Mouse (Mus musculus) midbrain, embryonic 12.5 days (tissue): ENCODE measurements around the gene Cbfa2t3. TPM values are rescaled to one million over a fixed set of nuclear protein-coding genes. Genes with fewer than 3 reads are reported as not detected.
A peak's percentile ranks its signal among the peaks of the same experiment; 100 is the strongest.

Experiments
- ATAC-seq: fragments of 200-750 bp; cut with Nextera tagmentation; 2 replicates; pipeline ENCODE4 v1.8.0; 2017; ENCODE audit warnings: low read depth, moderate TSS enrichment, moderate library complexity; ENCODE audit not compliant: low FRiP score
- H3K27ac ChIP-seq: fragments of 300-500 bp; sonication (generic); replicated peaks from 2 replicates; pipeline ENCODE4 v1.5.1; 2016; ENCODE audit warnings: mild to moderate bottlenecking
- H3K27me3 ChIP-seq: fragments of 300-500 bp; sonication (generic); 2 replicates; pipeline ENCODE4 v1.6.1; 2016; ENCODE audit warnings: mild to moderate bottlenecking
- H3K36me3 ChIP-seq: fragments of 300-500 bp; sonication (generic); 2 replicates; pipeline ENCODE4 v1.6.1; 2016
- H3K4me1 ChIP-seq: fragments of 300-500 bp; sonication (generic); 2 replicates; pipeline ENCODE4 v1.6.1; 2016
- H3K4me2 ChIP-seq: fragments of 300-500 bp; sonication (generic); replicated peaks from 2 replicates; pipeline ENCODE4 v1.6.1; 2016; ENCODE audit warnings: mild to moderate bottlenecking, moderate library complexity
- H3K4me3 ChIP-seq: fragments of 300-500 bp; sonication (generic); 2 replicates; pipeline ENCODE4 v1.5.1; 2016; ENCODE audit warnings: mild to moderate bottlenecking
- H3K9ac ChIP-seq: fragments of 300-500 bp; sonication (generic); replicated peaks from 2 replicates; pipeline ENCODE4 v1.6.1; 2016; ENCODE audit warnings: mild to moderate bottlenecking, moderate library complexity
- H3K9me3 ChIP-seq: fragments of 300-500 bp; sonication (generic); 2 replicates; pipeline ENCODE4 v1.6.1; 2016; ENCODE audit warnings: mild to moderate bottlenecking
- WGBS: fragments of 180-500 bp; shearing (Covaris S2); methylation state at CpG from one replicate; pipeline ENCODE4 v1.1.7; 2016; 5-methylcytosine and 5-hydroxymethylcytosine counted together
- polyA plus RNA-seq: library from polyadenylated mRNA; unstranded; fragments of >200 nt; fragmentation: Nextera tagmentation; extraction: Ambion mirVana; gene quantifications from 2 replicates; pipeline ENCODE4 v1.2.1, GENCODE M21; 2016

The Cbfa2t3 gene
- polyA plus RNA-seq: 12.9 and 14.5 TPM in 2 replicates

GRCm38 (mm10) chr8:122699005-122699492 is at the start of gene Cbfa2t3:
Gene Cbfa2t3, minus strand, starts transcription at chr8:122699109.
- Histone ChIP-seq H3K9me3 (no peaks in the 10 kb centered on the region), H3K4me3 (no peak within 1 kb of the TSS), H3K4me2 (no peak within 1 kb of the TSS), H3K27me3 (peaks cover 4% of the 10 kb centered on the region; the same call in 1 of the 2 replicates), H3K9ac (no peak within 1 kb of the TSS), H3K27ac (no peak within 1 kb of the TSS), H3K36me3 (no peaks in the 10 kb centered on the region), H3K4me1 (no peaks in the 10 kb centered on the region)
- no peak for ATAC-seq
- WGBS: 54% methylated on average over 13 of the region's 13 CpGs

- no peak for ATAC-seq
These were observed 48.9 kb upstream of the Cbfa2t3 start for GRCm38 (mm10) chr8:122747825-122748224.

GRCm38 (mm10) chr8:122746439-122746838 is 47.5 kb upstream of the Cbfa2t3 start:
- no peaks in the 10 kb centered on the region for H3K36me3 ChIP-seq
- ATAC-seq: no peak
- H3K4me3 ChIP-seq: no peak overlapping the region
- no peaks in the 10 kb centered on the region for H3K9me3 ChIP-seq
- peak overlapping the region; percentile 36; the same call in 1 of the 2 replicates for H3K4me2 ChIP-seq
- H3K4me1 ChIP-seq: peaks cover 75% of the 10 kb centered on the region
- WGBS: 43% methylated on average over 7 of the region's 7 CpGs
- H3K9ac ChIP-seq: no peak overlapping the region
- peak overlapping the region; percentile 96 for H3K27ac ChIP-seq
- H3K27me3 ChIP-seq: peaks cover 9% of the 10 kb centered on the region; the same call in 1 of the 2 replicates

More at GRCm38 (mm10) chr8:122747825-122748224, 48.9 kb upstream of the Cbfa2t3 start:
- Histone ChIP-seq H3K27ac (no peak overlapping the region), H3K4me1 (peaks cover 63% of the 10 kb centered on the region), H3K9me3 (no peaks in the 10 kb centered on the region), H3K36me3 (no peaks in the 10 kb centered on the region), H3K4me3 (no peak overlapping the region), H3K4me2 (no peak overlapping the region), H3K9ac (no peak overlapping the region), H3K27me3 (peaks cover 18% of the 10 kb centered on the region; the same call in 1 of the 2 replicates)
- WGBS: 100% methylated on average over 1 of the region's 1 CpGs

- no peak overlapping the region for H3K4me3 ChIP-seq
- no peak overlapping the region for H3K9ac ChIP-seq
- H3K27ac ChIP-seq: peak overlapping the region; percentile 96
- H3K36me3 ChIP-seq: no peaks in the 10 kb centered on the region
- peaks cover 75% of the 10 kb centered on the region for H3K4me1 ChIP-seq
- 13% methylated on average over 16 of the region's 16 CpGs for WGBS
- H3K27me3 ChIP-seq: peaks cover 10% of the 10 kb centered on the region; the same call in 1 of the 2 replicates
- H3K4me2 ChIP-seq: peak overlapping the region; percentile 36
- peak; percentile 71 for ATAC-seq
- H3K9me3 ChIP-seq: no peaks in the 10 kb centered on the region
These were observed 46.9 kb upstream of the Cbfa2t3 start for GRCm38 (mm10) chr8:122745750-122746275.

GRCm38 (mm10) chr8:122745022-122745749 is 46.3 kb upstream of the Cbfa2t3 start:
- Histone ChIP-seq H3K4me3 (no peak overlapping the region), H3K36me3 (no peaks in the 10 kb centered on the region), H3K4me1 (peaks cover 75% of the 10 kb centered on the region), H3K9ac (no peak overlapping the region), H3K9me3 (no peaks in the 10 kb centered on the region), H3K27ac (peak overlapping the region; percentile 96), H3K27me3 (peaks cover 14% of the 10 kb centered on the region), H3K4me2 (peak overlapping the region; percentile 36)
- peak; percentile 45 for ATAC-seq
- 24% methylated on average over 17 of the region's 17 CpGs for whole genome bisulfite sequencing

GRCm38 (mm10) chr8:122742471-122742870 is 43.6 kb upstream of the Cbfa2t3 start:
- Histone ChIP-seq H3K9me3 (no peaks in the 10 kb centered on the region), H3K36me3 (no peaks in the 10 kb centered on the region), H3K4me2 (peak overlapping the region; percentile 22), H3K4me1 (peaks cover 82% of the 10 kb centered on the region), H3K27me3 (peaks cover 20% of the 10 kb centered on the region), H3K9ac (no peak overlapping the region), H3K4me3 (no peak overlapping the region), H3K27ac (peak overlapping the region; percentile 75)
- 12% methylated on average over 19 of the region's 19 CpGs for WGBS
- no peak for ATAC-seq

GRCm38 (mm10) chr8:122739102-122739725 is 40.3 kb upstream of the Cbfa2t3 start:
- H3K27ac ChIP-seq: no peak overlapping the region
- no peak overlapping the region for H3K4me3 ChIP-seq
- no peak for ATAC-seq
- no peaks in the 10 kb centered on the region for H3K9me3 ChIP-seq
- no peak overlapping the region for H3K9ac ChIP-seq
- WGBS: 17% methylated on average over 11 of the region's 11 CpGs
- H3K4me1 ChIP-seq: peaks cover 66% of the 10 kb centered on the region
- peaks cover 20% of the 10 kb centered on the region for H3K27me3 ChIP-seq
- H3K36me3 ChIP-seq: no peaks in the 10 kb centered on the region
- no peak overlapping the region for H3K4me2 ChIP-seq

- no peaks in the 10 kb centered on the region for H3K36me3 ChIP-seq
- WGBS: 74% methylated on average over 6 of the region's 6 CpGs
These were observed 39.0 kb upstream of the Cbfa2t3 start for GRCm38 (mm10) chr8:122737886-122738285.

GRCm38 (mm10) chr8:122737071-122737470 is 38.2 kb upstream of the Cbfa2t3 start:
- H3K36me3 ChIP-seq: no peaks in the 10 kb centered on the region
- WGBS: 41% methylated on average over 4 of the region's 4 CpGs
- no peak overlapping the region for H3K4me2 ChIP-seq
- no peaks in the 10 kb centered on the region for H3K9me3 ChIP-seq
- peaks cover 47% of the 10 kb centered on the region for H3K4me1 ChIP-seq
- ATAC-seq: no peak
- H3K4me3 ChIP-seq: no peak overlapping the region
- no peak overlapping the region for H3K27ac ChIP-seq
- no peak overlapping the region for H3K9ac ChIP-seq
- H3K27me3 ChIP-seq: peaks cover 18% of the 10 kb centered on the region

More at GRCm38 (mm10) chr8:122737886-122738285, 39.0 kb upstream of the Cbfa2t3 start:
- Histone ChIP-seq H3K9me3 (no peaks in the 10 kb centered on the region), H3K4me3 (no peak overlapping the region), H3K9ac (no peak overlapping the region), H3K27ac (0 out of 2 replicates have a peak overlapping the region, but pooled peaks have one; percentile 1), H3K27me3 (peaks cover 18% of the 10 kb centered on the region), H3K4me1 (peaks cover 55% of the 10 kb centered on the region), H3K4me2 (no peak overlapping the region)
- ATAC-seq: no peak

GRCm38 (mm10) chr8:122736623-122737022 is 37.7 kb upstream of the Cbfa2t3 start:
- Histone ChIP-seq H3K27ac (no peak overlapping the region), H3K4me1 (peaks cover 43% of the 10 kb centered on the region)
- no peak for ATAC-seq

GRCm38 (mm10) chr8:122735542-122736473 is 36.9 kb upstream of the Cbfa2t3 start:
- no peak for ATAC-seq
- no peak overlapping the region for H3K4me2 ChIP-seq
- 0 out of 2 replicates have a peak overlapping the region, but pooled peaks have one; percentile 17 for H3K27ac ChIP-seq
- no peaks in the 10 kb centered on the region for H3K9me3 ChIP-seq
- no peak overlapping the region for H3K4me3 ChIP-seq
- WGBS: 68% methylated on average over 19 of the region's 19 CpGs
- peaks cover 40% of the 10 kb centered on the region for H3K4me1 ChIP-seq
- H3K9ac ChIP-seq: no peak overlapping the region; the same call in 1 of the 2 replicates
- H3K36me3 ChIP-seq: no peaks in the 10 kb centered on the region
- peaks cover 19% of the 10 kb centered on the region for H3K27me3 ChIP-seq

More at GRCm38 (mm10) chr8:122736623-122737022, 37.7 kb upstream of the Cbfa2t3 start:
- WGBS: 90% methylated on average over 11 of the region's 11 CpGs
- Histone ChIP-seq H3K27me3 (peaks cover 23% of the 10 kb centered on the region), H3K4me2 (no peak overlapping the region), H3K36me3 (no peaks in the 10 kb centered on the region), H3K9me3 (no peaks in the 10 kb centered on the region), H3K4me3 (no peak overlapping the region), H3K9ac (no peak overlapping the region)
